Mouse (Mus musculus): Measurements from ENCODE around the gene Garem2. TPM values are rescaled to one million over a fixed set of nuclear protein-coding genes. Genes with fewer than 3 reads are reported as not detected.
A peak's percentile ranks its signal among the peaks of the same experiment; 100 is the strongest.

Gene Garem2
- total RNA-seq, 1 experiment from 2014 or later = not detected

- ATAC-seq (ENCODE audit: extremely low read depth, insufficient number of reproducible peaks, low FRiP score, poor library complexity, severe bottlenecking) = no peak
These were observed 33.2 kb downstream of the Garem2 start for GRCm38 (mm10) chr5:30138193-30138592.

- no peak for ATAC-seq (ENCODE audit: extremely low read depth, insufficient number of reproducible peaks, low FRiP score, poor library complexity, severe bottlenecking)
These were observed 41.6 kb downstream of the Garem2 start for GRCm38 (mm10) chr5:30146526-30146925.

- no peak for ATAC-seq (ENCODE audit: extremely low read depth, insufficient number of reproducible peaks, low FRiP score, poor library complexity, severe bottlenecking)
These were observed 43.4 kb downstream of the Garem2 start for GRCm38 (mm10) chr5:30148133-30148920.

GRCm38 (mm10) chr5:30152007-30152406 lies 47.0 kb downstream of the Garem2 start:
- ATAC-seq (ENCODE audit: extremely low read depth, insufficient number of reproducible peaks, low FRiP score, poor library complexity, severe bottlenecking) = no peak

DNA sequence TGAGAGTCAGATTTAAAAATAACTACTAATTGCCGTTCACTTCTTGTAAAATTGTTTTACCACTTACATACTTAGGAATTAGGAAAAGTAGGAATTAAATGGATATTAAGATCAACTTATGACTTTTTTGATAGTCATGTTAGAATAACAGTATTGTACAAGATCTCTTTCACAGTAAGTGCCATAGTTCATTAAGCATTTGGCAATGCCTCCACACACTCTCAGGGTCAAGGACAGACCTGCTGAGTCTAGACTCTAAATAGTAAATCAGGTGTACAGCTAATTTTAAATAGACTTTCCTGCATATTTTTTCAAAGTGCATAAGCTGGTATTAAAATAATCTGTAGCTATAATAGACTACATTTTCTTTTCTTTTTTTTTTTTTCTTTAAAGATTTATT lies 47.5 kb downstream of the Garem2 start:
- ATAC-seq (ENCODE audit: extremely low read depth, insufficient number of reproducible peaks, low FRiP score, poor library complexity, severe bottlenecking) = no peak

DNA sequence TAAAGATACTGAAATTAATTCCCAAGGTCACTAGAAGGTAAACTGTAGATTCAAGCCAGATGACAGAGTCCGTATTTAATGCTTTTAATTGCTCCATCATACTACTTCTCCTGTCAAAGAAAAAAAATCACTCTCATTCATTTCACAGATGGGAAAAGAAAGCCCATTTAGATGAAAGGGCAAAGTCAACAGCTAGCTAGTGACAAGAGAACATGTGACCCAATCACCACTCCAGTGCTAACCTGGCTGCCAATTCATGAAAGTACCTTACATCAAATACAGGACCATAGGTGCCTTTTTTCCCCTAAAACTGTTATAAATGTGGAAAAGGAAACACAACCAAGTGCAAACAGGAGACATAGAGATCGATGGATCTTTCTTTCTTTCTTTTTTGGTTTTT lies 48.3 kb downstream of the Garem2 start:
- ATAC-seq (ENCODE audit: extremely low read depth, insufficient number of reproducible peaks, low FRiP score, poor library complexity, severe bottlenecking) = no peak

- ATAC-seq (ENCODE audit: extremely low read depth, insufficient number of reproducible peaks, low FRiP score, poor library complexity, severe bottlenecking) = no peak
These were observed 49.1 kb downstream of the Garem2 start for GRCm38 (mm10) chr5:30154013-30154412.

GRCm38 (mm10) chr5:30154474-30155394 lies 49.8 kb downstream of the Garem2 start, which contains the start of the genes Hadha and Hadhb:
TSS of gene Hadha (minus strand) at chr5:30155162.
TSS of gene Hadhb (plus strand) at chr5:30155248.
- peak; percentile 91 for ATAC-seq (ENCODE audit: extremely low read depth, insufficient number of reproducible peaks, low FRiP score, poor library complexity, severe bottlenecking)

DNA sequence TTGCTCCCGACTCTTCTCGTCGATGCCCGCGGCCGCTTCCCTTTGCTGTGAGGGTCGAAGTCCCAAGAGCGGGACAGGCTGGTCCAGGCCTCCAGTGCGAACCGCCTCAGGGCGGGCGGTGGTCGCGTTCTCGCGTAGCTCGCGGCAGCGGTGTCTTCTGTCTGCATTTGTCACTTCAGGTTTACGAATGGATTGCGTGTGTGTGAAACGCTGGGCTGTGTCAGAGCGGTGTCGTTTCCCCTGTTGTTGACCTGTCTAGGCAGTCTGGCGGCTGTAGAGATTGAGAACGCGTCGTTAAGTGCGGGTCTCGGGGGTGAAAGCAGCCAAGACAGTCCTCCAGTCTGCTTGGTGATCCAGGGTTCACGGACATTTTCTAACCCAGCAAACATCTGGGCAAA lies 50.4 kb downstream of the Garem2 start:
- peak; percentile 6; the same call in 1 of the 2 replicates for ATAC-seq (ENCODE audit: extremely low read depth, insufficient number of reproducible peaks, low FRiP score, poor library complexity, severe bottlenecking)

DNA sequence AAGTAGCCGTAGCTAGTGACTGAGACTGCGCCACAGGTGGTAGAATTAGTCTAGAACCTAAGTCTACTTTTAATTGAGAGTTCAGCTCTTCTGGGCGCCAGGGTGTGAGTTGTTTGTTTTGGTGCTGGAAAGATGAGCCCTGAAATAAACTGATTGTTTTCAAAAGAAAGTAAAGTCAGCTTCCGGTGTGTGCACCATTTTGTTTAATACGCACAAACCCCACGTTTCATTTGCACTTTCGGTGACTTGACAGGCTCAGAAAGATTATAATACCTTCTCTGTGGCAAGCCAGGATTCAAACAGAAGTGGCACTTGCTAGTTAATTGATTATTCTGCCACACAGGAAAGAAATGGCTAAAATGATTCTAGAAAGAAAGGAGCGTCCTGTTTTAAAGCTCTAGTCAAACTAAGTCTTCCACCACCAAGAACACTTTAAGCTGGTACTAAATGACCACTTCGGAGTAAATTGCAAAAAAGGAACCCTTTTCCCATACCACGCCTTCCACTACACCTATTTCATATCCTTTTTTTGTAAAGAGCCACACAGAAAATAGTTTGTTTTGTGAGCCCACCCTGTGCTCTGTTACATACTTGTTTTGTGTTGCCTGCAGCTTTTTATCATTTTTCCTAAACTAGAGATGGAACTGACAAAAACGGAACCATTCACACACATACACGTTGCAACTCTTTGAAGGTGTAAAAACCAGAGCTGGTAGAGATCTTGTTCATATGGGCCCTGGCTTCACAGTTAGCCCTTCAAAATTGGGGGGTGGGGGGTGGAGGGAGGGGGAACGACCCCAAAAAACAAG lies 51.1 kb downstream of the Garem2 start:
- no peak for ATAC-seq (ENCODE audit: extremely low read depth, insufficient number of reproducible peaks, low FRiP score, poor library complexity, severe bottlenecking)

DNA sequence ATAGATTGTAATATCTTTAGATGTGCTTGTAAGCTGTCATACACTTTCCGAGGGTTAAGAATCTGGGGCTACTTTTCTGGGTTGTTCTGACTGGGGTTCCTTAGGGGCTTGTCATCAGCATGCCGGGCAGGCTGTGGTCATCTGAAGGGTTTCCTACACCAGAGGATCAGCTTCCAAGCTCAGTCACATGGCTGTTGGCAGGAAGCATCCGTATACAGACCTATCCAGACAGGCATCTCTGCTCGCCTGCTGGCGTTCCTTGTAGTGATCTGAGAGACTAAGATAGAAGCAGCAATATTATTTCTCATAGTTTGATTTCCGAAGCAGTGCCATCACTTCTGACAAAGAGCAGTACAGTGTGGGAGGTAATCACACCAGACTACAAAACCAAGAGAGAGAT lies 54.6 kb downstream of the Garem2 start:
- no peak for ATAC-seq (ENCODE audit: extremely low read depth, insufficient number of reproducible peaks, low FRiP score, poor library complexity, severe bottlenecking)

GRCm38 (mm10) chr5:30161836-30162235 lies 56.9 kb downstream of the Garem2 start:
- ATAC-seq (ENCODE audit: extremely low read depth, insufficient number of reproducible peaks, low FRiP score, poor library complexity, severe bottlenecking) = no peak

GRCm38 (mm10) chr5:30162339-30162738 lies 57.4 kb downstream of the Garem2 start:
- ATAC-seq (ENCODE audit: extremely low read depth, insufficient number of reproducible peaks, low FRiP score, poor library complexity, severe bottlenecking) = no peak

- no peak for ATAC-seq (ENCODE audit: extremely low read depth, insufficient number of reproducible peaks, low FRiP score, poor library complexity, severe bottlenecking)
These were observed 60.4 kb downstream of the Garem2 start for GRCm38 (mm10) chr5:30165234-30165946.

Other genes with a start within 250 kb of the Garem2 start
- gene Il6, start 92.0 kb upstream of the Garem2 start, total RNA-seq (2017) = 1.0 and 1.1 TPM in 2 replicates
- 0.98 and 5.4 TPM in 2 replicates for gene Tyms, start 31.5 kb upstream of the Garem2 start, total RNA-seq (2017)
- not detected in 2 replicates for gene 3110082J24Rik, start 925 bp downstream of the Garem2 start, total RNA-seq (2017)
- gene Hadha, start 50.0 kb downstream of the Garem2 start, total RNA-seq (2017) = 106 and 107 TPM in 2 replicates
- 54.9 and 63.0 TPM in 2 replicates for gene Hadhb, start 50.1 kb downstream of the Garem2 start, total RNA-seq (2017)
- gene Adgrf3, start 100.6 kb downstream of the Garem2 start, total RNA-seq (2017) = not detected in 2 replicates
- gene Selenoi, start 127.4 kb downstream of the Garem2 start, total RNA-seq (2017) = 18.3 and 20.9 TPM in 2 replicates
- 1.2 TPM in 1 of 2 replicates, not detected in the other for gene Drc1, start 176.2 kb downstream of the Garem2 start, total RNA-seq (2017)